Mouse (Mus musculus) left cerebral cortex, adult 8-10 months (tissue): ENCODE results near the gene Batf. TPM values are rescaled to one million over a fixed set of nuclear protein-coding genes. Genes with fewer than 3 reads are reported as not detected.
"Not testable (repeated sequence)": the region's sequence is repeated elsewhere in the genome, so short reads cannot be mapped to it uniquely, and the experiment has no call there.

ENCODE experiments used
- DNase-seq, 2 experiments: peaks; one replicate each; pipeline ENCODE4 v3.0.0; 2022; ENCODE audit warnings: low spot score in 2 of 2
- total RNA-seq, 4 experiments: library from RNA; stranded (reverse); gene quantifications; 2 replicates each; pipeline ENCODE4 v1.2.4; 2022

The Batf gene
- total RNA-seq = under 1 TPM in 3 of 4 experiments, not detected in 1; 0.52 to 0.84 (median 0.59) TPM

DNA sequence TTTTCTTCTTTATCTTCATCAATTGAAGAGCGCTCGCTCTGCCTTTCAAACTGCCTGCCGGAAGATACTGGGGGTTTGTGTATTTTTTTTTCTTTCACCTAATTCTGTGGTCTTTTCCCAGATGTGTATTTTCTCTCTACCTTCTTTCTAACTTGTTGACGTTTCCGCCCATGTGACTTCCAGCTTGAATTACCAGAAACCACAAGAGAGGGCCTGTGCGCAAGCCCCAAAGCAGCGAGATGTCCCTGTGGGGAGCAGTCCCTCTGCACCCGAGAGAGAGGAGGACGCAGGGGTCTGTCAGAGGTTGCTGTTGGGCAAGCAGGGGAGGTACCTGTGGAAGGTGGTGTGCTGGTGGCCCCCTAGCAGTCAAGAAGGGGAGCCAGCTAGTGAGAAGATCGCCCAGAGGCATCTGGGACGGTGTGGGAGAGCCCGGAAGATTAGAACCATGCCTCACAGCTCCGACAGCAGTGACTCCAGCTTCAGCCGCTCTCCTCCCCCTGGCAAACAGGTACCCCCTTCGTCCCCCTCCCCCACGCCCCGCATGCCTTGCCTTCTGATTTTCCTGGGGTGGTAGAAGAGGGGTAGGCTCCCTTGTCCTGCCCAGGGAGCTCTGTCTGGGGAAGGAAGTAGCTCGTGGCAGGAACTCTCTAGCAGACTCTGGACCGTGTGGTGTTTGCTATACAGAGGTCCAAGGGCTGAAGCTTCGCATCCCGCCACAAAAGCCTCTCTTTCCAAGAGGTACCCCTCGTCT is at the start of gene Batf:
Batf (plus strand) TSS at position 204 of the 751 bp plus-strand sequence.
- no peak for DNase-seq

- DNase-seq = no peak
Observed at GRCm38 (mm10) chr12:85637932-85638331, 48.5 kb upstream of the Batf start.

DNA sequence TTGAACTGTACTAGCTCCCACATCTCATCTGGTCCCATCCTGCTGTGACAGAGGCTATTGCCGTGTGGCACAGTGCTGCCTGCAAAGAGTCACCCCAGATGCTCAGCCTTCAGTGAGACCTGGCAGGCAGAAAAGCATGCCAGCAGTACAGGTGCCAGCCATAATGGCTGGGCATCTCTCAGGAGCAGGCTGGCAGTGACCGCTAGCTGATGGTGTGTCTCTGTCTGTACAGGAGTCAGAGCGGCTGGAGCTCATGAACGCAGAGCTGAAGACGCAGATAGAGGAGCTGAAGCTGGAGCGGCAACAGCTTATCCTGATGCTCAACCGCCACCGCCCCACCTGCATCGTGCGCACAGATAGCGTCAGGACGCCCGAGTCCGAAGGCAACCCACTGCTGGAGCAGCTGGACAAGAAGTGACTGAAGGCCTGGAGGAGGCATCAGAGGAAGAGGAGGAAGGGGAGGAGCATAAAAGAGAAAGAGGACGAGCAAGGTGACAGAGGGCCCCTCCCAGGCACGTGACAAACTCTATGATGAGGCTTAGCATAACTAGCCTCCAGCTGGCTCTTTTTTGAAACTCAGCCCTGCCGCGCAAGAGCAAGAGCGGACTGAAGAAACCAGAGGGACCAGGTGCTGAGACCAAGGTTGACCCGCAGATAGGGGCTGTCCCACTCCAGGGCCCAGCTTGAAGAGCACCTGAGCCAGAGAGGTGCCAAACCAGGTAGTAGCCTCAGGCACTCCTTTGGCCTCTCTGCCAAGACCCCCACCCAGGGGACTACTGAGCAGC is 47.7 kb upstream of the Batf start:
- DNase-seq = no peak

DNA sequence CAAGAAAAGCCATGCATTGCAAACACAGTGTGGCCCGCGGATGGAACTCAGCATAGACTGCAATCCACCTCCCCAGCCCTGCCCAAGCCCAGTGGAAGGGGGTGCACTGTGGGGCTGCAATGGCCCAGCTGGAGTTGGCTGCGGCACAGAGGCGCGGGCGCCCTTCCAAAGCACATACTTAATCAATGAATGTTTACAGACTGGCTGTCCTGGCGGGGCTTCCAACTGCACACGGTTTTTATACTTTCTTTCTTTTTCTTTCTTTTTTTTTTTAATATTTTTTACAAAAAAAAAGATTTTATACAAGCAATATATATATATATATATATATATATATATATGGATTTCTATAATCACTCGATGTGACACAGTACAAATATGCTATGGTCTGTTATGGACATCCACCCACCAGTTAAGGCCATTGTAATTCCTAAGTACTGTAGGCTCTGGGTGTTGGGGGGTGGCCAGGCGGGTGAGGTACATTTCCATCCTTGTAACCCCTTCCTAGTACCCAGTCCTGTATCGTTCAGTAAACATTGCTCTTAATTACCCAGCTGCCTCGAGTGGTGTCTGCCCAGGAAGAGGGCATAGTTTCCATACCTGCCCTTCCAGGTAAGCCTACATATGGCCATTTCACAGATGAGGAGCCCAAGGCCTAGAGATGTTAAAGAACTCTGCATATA is 47.0 kb upstream of the Batf start:
- DNase-seq = no peak

GRCm38 (mm10) chr12:85640852-85641563 is 45.5 kb upstream of the Batf start:
- DNase-seq = no peak

- DNase-seq = no peak
Observed at GRCm38 (mm10) chr12:85641564-85641931, 44.9 kb upstream of the Batf start.

GRCm38 (mm10) chr12:85643735-85644134 is 42.7 kb upstream of the Batf start:
- no peak for DNase-seq

DNA sequence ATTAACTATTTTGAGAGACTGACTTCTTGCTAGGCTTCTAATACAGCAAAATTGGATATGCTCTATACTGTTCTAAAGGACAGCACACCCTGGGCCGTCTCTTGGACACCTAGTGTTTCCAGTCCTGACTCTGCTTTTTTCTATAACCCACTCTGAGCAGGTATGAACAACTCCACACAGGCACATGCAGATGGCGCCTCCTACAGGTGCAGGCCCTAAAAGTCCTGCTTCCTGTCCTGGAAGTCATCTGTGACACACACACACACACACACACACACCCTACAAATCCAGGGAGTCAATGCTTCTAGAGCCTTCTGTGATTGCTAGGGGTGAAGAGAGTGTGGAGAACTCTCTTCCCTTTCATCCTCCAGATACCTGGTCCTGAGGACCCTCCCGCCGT is 40.8 kb upstream of the Batf start:
- no peak for DNase-seq

DNA sequence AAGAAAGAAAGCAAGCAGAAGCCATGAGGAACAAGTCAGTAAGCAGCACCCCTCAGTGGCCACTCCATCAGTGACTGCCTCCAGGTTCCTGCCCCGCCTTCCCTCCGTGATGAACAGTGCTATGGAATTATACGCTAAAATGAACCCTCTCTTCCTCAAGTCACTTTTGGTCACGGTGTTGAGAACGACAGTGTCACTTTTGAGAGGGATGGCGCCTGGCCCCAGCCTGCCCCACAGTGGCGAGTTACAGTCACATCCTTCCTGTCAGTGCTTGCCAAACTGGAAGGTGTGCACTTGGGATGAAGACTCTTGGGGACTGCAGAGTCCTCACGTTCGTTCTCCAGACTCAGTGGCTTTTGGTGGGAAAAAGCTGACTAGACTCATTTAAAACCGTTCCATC is 39.1 kb upstream of the Batf start:
- no peak for DNase-seq

- no peak for DNase-seq
Observed at GRCm38 (mm10) chr12:85647955-85648354, 38.5 kb upstream of the Batf start.

GRCm38 (mm10) chr12:85659319-85659718 is 27.1 kb upstream of the Batf start:
- DNase-seq = no peak

- no peak for DNase-seq
Observed at GRCm38 (mm10) chr12:85660855-85661254, 25.6 kb upstream of the Batf start.

- not testable (repeated sequence) for DNase-seq
Observed at GRCm38 (mm10) chr12:85662232-85662631, 24.2 kb upstream of the Batf start.

- peak in 1 of 2 experiments; percentile 49 for DNase-seq
Observed at GRCm38 (mm10) chr12:85662896-85663295, 23.6 kb upstream of the Batf start.

DNA sequence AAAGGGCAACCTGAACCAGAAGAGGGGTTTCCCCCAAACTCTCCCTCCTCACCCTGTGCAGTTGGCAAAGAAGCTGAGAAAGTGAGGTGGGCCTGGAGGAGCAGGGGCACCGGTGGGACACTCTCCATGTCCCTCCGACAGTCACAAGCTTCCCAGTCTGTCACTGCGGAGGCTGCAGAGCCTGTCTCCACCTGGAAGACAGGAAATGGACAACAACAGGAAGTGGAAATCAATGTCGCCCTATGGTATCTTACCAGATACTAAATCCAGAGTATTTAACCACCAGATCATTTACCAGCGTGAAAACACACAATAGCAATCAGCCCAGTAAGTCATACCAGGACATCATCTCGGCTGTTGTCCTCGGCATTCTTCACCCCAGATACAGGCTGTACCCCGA is 20.4 kb upstream of the Batf start:
- DNase-seq = no peak

DNA sequence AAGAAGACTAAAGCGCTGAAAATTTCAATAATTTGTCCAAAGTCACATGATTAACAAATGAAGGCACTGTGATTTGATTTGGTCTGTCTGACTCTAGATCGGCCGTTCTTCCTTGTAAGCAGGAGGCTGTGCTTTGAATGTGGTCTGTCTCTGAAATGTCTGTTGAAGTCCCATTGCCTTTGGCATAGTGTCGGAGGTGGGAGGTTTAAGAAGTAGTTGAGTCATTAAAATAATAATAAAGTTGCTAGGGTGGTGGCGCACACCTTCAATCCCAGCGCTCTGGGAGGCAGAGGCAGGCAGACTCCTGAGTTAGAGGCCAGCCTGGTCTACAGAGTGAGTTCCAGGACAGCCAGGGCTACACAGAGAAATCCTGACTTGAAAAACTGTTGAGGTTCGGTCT is 19.4 kb upstream of the Batf start:
- DNase-seq = no peak

DNA sequence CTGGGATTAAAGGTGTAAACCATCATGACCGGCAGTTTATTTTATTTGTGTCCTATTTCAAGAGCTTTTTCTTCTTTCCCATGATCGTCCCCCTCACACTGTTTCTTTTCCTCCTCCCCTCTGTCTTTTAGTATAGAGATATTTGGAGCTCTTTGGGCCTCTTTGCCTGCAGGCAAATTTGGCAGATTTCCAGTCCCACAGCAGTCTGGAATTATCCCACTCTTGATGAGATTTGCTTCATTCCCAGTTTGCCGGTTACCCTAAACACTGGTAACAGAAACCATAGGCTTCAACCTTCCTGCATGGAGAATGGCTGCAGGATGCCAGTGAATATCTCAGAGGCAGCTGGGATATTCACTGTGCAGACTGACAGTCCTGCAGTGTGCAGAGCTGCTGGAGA is 17.8 kb upstream of the Batf start:
- DNase-seq = no peak

GRCm38 (mm10) chr12:85670080-85670479 is 16.4 kb upstream of the Batf start:
- no peak for DNase-seq

- no peak for DNase-seq
Observed at GRCm38 (mm10) chr12:85673914-85674313, 12.6 kb upstream of the Batf start.

DNA sequence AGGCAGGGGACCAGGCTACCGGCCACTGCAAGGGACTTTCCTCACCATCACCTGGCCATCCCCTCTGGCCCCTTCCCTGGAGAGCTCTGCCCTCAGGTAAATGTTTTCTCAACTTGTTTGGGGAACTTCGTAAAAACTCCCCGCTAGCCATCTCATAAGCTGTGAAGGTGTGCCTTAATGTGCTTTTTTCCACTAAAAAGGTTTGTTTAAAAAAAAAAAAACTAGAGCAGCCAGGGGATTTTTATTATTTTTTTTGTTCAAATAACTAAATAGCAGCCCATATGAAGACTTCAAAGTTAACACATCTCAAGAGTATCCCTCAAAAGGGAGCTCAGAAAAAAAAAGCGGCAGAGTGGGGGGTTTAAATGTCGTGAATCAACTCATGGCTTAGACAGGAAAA is 7.4 kb upstream of the Batf start:
- DNase-seq = no peak

- DNase-seq = no peak
Observed at GRCm38 (mm10) chr12:85679808-85680207, 6.7 kb upstream of the Batf start.

DNA sequence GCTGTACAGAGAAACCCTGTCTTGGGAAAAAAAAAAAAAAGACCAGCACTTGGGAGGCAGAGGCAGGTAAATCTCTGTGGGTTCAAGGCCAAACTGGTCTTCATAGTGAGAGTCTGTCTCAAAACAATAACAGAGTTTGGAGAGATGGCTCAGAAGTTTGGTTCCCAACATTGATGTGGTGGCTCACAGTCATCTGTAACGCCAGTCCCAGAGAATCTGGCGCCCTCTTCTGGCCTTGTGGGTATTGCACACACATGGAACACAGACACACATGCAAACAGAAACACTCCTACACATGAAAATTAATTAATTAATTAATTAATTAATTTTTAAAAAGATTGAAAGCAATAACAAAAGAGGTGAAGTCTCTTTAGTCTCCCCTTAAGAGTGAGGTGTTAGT is 4.1 kb upstream of the Batf start:
- DNase-seq = no peak
